Mouse (Mus musculus): ENCODE data around the gene Tbc1d4. TPM values are rescaled to one million over a fixed set of nuclear protein-coding genes. Genes with fewer than 3 reads are reported as not detected.

Tbc1d4 gene
- polyA plus RNA-seq, 1 experiment from 2014 or later: 8.7 TPM

Other genes with a start within 250 kb of the Tbc1d4 start
- 101 and 103 TPM in 2 replicates for gene Commd6, start 31.5 kb upstream of the Tbc1d4 start, polyA plus RNA-seq (2015; fragmentation: Nextera tagmentation; extraction: Ambion mirVana)
- gene Uchl3, start 44.8 kb upstream of the Tbc1d4 start, polyA plus RNA-seq (2015; fragmentation: Nextera tagmentation; extraction: Ambion mirVana): 130 and 131 TPM in 2 replicates
- 1.7 TPM in 1 of 2 replicates, not detected in the other for gene Gm9922, start 120.6 kb upstream of the Tbc1d4 start, polyA plus RNA-seq (2015; fragmentation: Nextera tagmentation; extraction: Ambion mirVana)
- gene Lmo7, start 120.8 kb upstream of the Tbc1d4 start, polyA plus RNA-seq (2015; fragmentation: Nextera tagmentation; extraction: Ambion mirVana): 29.1 and 34.2 TPM in 2 replicates